Mouse (Mus musculus) A20 (cell line): ENCODE data around the gene Sdhc.
"Not testable (repeated sequence)": the region's sequence is repeated elsewhere in the genome, so short reads cannot be mapped to it uniquely, and the experiment has no call there.

Experiments
- DNase-seq: peaks from one replicate; pipeline ENCODE4 v3.0.0-alpha.2; 2011; ENCODE audit warnings: low read depth, low spot score

Gene Sdhc

DNA sequence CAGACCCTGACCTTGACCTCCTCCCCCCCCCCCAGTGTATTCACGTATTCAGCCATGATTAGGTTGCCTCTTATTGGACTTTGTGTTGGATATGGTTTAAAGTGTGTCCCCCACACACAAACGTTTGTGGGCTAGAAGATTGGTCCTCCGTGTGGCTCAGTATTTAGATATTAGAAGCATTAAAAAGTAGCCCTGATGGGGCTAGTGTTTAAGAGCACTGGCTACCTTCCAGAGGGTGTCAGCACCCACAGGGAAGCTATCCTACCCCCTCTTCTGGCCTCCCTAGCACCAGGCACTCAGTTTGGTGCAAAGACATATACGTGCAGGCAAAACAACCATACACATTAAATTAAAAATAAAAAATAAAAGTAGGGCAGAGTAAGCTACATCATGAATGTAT, 37.4 kb downstream of the Sdhc start:
- peak; percentile 29 for DNase-seq

DNA sequence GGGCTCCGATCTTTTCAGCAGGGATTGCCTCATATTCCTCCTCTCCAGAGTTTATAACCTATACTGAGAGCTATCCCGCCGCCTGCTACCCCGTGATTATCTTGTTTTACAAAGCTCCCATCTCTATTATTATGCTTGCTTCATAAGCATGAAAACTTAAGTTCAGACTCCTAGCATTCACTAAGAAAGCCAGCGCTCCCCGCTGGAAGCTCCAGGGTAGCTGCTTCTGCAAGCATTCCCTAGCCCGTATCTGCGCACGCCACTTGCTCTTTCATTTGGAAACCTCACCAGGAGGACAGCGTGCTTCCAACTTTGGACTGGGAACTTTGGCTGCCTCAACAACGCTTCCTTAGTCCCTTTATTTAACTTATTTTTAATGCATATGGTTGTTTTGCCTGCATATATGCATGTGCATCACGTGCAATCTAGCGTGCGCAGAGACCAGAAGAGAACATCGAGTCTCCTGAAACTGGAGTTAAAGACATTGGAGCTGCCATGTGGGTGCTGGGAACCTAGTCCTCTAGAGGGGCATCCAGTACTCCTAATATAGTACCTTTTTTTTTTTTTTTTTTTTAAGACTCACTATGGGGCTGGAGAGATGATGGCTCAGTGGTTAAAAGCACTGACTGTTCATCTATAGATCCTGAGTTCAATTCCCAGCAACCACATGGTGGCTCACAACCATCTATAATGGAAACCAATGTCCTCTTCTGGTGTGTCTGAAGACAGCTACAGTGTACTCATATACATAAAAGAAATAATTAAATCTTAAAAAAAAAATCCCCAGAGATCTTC, 38.4 kb downstream of the Sdhc start:
- DNase-seq, result no peak

DNA sequence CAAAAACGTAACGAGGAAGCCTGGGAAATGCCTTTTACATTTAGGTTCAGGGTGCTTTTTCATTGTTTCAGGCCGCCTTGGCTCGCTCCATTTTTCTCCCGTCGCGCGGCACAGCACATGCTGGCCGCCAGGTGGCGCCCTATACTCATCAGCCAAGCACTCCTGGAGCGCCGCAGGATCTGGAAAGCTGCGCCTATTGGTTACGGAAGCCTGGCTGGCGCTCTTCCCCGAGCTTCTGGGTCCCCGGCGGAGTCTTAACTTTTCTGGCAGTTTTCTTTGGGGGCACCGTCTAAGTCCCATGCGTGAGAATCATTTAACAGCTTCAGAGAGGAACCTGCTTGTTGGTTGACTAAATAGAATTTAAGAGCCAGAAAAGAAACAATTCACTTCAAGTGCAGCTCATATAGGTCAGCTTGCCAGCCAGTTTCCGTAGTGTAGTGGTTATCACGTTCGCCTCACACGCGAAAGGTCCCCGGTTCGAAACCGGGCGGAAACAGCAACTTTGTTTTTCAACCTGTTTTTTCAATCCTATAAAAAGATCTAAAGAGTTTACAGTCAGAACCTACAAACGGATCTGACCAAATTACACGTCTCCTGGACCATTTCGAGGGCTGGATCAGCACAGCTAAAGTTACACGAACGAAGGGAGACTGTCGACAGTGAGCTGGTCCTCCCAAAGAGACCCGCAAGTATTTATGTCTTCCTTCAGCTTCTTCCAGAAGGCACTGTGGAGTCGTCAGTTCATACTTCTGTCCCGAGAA, 39.2 kb downstream of the Sdhc start:
- peak; percentile 94 for DNase-seq

DNA sequence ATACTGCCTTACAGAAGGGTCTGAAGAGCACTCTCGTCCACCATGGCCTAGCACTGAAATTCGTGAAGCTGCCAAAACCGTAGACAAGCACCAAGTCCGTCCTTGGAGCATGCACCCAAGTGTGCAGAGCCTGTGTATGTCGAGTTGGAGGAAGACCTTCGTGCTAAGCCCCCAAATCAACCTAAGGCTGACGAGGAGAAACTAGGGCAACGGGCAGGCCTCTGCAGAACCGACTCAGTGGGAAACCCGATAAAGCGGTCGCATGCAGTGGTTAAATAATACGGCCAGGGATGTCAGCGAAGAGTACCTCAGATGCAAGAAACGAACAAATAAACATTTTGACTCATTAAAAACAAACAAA, 39.8 kb downstream of the Sdhc start:
- DNase-seq, result no peak

- no peak for DNase-seq
Observed at GRCm38 (mm10) chr1:171109620-171110019, 40.8 kb downstream of the Sdhc start.

DNA sequence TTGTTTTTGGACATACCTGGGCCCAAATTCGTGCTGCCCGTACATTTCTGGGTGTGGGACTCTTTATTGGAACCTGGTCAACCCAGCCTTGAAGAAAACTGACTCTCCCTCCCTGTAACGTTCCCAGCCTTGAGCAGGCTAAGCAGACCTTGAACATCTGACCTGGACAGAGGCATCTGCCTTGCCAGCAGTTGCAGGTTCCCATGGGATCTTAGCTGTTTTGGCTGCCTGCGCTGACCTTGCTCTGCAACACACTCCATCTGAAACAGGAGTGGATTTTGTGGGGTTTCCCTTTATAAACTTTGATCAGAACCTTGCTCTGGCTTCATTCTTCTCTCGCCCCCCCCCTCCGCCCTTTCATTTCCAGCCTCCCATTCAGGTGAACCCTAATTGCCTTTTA, 45.2 kb downstream of the Sdhc start:
- no peak for DNase-seq

GRCm38 (mm10) chr1:171103179-171103840, 47.1 kb downstream of the Sdhc start:
- DNase-seq, result peak; percentile 85

DNA sequence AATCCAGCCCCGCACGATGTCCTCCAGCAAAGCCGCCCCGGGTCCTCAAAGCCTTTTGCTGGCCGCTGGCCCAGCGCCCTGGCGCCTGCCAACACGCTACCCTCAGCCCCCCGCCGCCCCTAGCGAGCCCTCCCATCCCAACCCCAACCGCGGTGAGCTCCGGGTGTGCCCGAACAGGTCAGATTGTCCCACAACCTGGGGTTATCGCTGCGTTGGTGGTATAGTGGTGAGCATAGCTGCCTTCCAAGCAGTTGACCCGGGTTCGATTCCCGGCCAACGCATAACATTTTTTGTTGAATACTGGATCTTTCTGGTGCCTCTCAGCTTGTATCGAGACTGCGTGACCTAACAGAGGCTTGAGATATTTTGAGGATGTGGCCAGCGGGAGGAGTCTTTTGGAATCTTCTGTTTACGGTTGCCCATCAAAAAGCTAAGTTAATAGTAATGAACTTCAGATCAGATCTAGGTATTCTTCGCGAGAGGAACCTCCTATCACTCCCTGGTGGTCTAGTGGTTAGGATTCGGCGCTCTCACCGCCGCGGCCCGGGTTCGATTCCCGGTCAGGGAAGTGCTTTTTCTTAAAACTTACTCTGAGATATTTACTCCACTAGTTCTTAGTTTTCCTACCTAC, 47.7 kb downstream of the Sdhc start:
- peak; percentile 87 for DNase-seq

GRCm38 (mm10) chr1:171101733-171102546, 48.5 kb downstream of the Sdhc start:
- peak; percentile 91 for DNase-seq

- DNase-seq, result no peak
Observed at GRCm38 (mm10) chr1:171101033-171101432, 49.4 kb downstream of the Sdhc start.

- no peak for DNase-seq
Observed at GRCm38 (mm10) chr1:171097612-171098011, 52.8 kb downstream of the Sdhc start.

- no peak for DNase-seq
Observed at GRCm38 (mm10) chr1:171097136-171097535, 53.3 kb downstream of the Sdhc start.

- DNase-seq, result no peak
Observed at GRCm38 (mm10) chr1:171096110-171096964, 54.1 kb downstream of the Sdhc start.

DNA sequence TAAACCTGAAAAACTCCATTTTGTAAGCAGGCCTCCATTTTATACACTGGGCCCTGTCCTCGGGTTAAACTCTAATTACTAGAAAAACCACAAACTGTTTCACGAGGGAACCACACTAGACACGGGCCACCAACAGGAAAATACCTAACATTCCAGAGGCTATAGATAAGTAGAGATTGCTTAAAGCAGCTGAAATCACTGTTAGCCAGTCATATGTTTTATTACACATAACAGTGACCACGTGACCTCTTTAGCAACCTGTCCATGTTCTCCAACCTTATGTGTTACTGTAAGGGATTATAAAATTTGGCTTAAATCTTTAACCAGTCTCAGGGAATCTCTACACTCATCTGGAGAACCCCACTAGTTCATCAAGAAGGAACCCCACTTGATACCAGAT, 56.0 kb downstream of the Sdhc start:
- DNase-seq, result no peak

- no peak for DNase-seq
Observed at GRCm38 (mm10) chr1:171090761-171091160, 59.6 kb downstream of the Sdhc start.

GRCm38 (mm10) chr1:171089891-171090290, 60.5 kb downstream of the Sdhc start:
- DNase-seq, result no peak

DNA sequence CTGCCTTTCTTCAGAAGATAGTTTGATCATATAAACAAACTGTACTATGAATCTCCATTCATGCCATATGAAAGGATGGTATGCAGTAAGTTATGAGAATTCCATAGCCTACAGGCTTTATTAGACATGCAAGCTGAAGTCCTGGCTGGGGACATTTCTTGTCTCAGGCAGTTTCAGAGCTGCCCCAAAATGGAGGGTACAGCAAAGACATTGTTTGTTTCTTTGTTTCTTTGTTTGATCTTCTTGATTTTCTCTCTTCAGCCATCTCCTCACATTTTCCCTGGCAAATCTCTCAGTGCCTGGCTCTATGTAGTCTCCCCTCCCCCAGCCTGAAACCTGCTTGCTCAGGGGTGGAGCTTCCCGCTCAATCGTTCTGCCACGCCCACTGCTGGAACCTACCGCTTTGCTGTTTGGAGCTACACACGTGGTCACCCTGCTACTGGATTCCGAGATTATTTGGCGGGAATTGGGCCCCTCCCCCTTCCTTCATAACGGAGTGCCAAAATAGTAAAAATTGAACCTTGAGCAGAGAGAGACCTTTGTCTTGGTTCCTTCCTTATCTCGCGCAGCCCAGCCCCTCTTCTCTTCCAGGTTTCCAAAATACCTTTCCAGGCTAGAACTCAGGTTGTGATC, 62.0 kb downstream of the Sdhc start:
- peak; percentile 44 for DNase-seq

- DNase-seq, result no peak
Observed at GRCm38 (mm10) chr1:171085718-171086117, 64.7 kb downstream of the Sdhc start.

- DNase-seq, result not testable (repeated sequence)
Observed at GRCm38 (mm10) chr1:171081512-171082231, 68.7 kb downstream of the Sdhc start.
